Mouse (Mus musculus): Measurements from ENCODE around the gene Trim29.

- TF ChIP-seq CTCF (IDR thresholded peaks at IDR 0.05; ENCODE audit: low read depth, low read length) (no peak), GATA1 (IDR thresholded peaks at IDR 0.05; ENCODE audit: borderline replicate concordance, low read length) (no peak), TAL1 (conservative IDR thresholded peaks at IDR 0.05; ENCODE audit: low read depth, low read length) (no peak), POLR2AphosphoS5 (IDR thresholded peaks at IDR 0.05; ENCODE audit: insufficient replicate concordance, low read depth, low read length) (no peak)
Observed at GRCm38 (mm10) chr9:43322666-43323065, 12.0 kb downstream of the Trim29 start.

Data from G1E (cell line).